Mouse (Mus musculus) inflammation-experienced regulatory T-cells (primary cell): ENCODE measurements around the gene Slamf8. TPM values are rescaled to one million over a fixed set of nuclear protein-coding genes. Genes with fewer than 3 reads are reported as not detected.

Source experiments
- polyA plus RNA-seq, 2 experiments: library from polyadenylated mRNA; unstranded; fragments of 100-300 nt; shearing (Covaris generic); gene quantifications; one replicate each; pipeline ENCODE4 v1.2.1; 2017

Slamf8 gene
- under 1 TPM in 1 of 2 experiments, not detected in 1; 0.31 TPM for polyA plus RNA-seq

DNA sequence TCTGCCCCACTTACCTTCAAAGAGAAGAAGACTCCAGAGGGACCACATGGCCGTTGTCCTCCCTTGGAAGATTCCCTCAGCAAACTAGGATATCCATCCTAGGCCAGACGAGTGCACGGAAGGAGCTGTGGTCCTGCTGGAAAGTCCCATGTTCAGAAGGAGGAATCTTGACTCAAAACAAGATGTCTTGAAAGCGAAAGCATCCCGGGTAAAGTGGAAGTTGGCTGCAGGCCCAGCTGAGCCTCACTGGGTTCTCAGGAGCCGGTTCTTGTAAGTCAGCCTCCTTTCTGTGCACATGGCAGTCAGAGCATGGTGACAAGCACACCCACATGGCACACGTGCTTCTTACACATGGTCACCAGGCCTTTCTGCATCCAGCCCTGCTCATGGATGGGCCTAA, at the start of gene Slamf8:
Gene Slamf8, minus strand, starts transcription at position 184 of the 400 bp plus-strand sequence.

DNA sequence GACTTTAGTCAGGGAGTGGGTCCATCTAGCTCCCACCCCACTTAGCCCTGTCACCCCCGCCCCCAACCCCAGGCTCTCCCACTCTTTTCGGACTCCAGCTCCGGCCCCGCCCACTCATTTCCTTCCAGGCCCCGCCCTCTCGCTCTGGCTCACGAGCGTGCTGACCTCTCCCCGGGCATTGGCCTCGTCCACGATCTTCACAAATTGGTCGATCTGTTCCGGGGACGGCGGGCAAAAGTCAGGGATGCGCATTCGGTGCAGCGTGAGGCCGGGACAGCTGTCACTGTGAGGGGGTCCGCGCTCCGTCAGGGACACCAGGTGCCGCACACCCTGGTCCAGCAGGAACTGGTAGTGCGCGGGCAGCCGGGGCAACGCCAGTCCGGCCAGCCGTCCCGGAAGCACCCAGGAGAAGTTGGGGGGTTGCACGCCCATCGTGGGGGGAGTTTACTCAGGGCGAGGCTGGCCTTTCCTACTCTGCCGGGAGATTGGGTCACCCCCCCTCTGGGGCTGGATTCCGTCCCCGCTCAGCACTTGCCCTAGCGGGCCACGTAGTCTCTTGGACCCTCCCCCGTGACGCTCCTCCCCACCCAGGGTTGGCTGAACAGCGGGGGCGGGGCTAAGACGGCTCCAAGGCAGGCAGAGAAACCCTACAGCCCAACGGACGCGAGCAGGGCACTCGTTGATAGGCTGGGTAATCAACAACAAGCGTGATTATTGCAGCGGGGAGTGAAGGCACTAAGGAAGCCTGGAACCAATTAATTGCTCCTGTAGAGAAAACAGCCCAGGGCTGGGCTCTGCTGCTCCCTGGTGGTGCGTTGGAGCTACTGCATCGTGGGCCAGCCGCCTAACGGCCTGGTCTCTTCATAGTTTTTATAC, 42.3 kb upstream of the Slamf8 start, which contains the start of gene Dusp23:
Gene Dusp23, minus strand, starts transcription at position 512 of the 876 bp plus-strand sequence.

DNA sequence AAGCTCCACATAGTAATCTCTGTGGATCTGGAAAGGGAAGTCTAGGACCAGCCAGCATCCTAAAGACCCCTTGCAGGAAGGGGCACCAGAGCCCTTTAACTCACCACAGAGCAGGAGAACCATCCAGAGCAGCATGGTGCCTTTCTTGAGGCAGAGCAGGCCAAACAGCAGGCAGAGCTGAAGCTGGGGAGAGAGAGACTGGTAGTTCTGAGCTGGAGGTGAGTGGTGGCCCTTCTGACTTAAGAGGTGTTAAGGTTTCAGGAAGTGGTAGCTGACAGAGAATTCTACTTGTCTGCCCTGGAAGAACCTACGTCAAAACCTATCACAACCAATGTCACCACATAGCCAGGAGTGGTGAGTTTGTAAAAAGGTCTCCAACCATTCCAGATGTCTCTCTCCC, 12.0 kb upstream of the Slamf8 start, which contains the start of gene Fcrl6:
Gene Fcrl6, minus strand, starts transcription at position 226 of the 400 bp plus-strand sequence.

DNA sequence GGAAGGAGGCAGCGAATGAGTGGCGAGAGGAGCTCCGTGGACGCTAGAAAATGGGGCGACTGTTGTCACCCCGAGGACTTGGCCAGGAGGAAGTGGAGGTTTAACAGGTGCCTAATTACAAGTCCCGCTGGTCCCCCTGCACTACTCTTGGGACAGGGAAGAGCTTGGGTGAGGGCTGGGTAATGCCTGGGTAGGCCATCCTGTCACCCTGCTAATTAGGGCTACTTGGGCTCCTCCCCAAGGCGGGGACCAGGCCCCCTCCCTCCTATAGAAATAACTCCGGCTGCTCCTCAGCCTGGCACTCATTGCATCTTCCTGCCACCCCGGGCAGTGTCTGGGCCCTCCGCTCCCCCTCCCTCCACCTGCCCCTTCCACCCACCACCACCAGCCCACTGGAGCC, 34.7 kb downstream of the Slamf8 start, which contains the start of gene Vsig8:
Gene Vsig8, plus strand, starts transcription at position 301 of the 400 bp plus-strand sequence.

Other genes starting within 250 kb of the Slamf8 start
- under 1 TPM; 0.13 to 0.75 TPM for gene Kcnj10, start 249.4 kb downstream of the Slamf8 start, polyA plus RNA-seq
- 10 to 100 TPM in 1 of 2 experiments, 1 to 10 TPM in 1; 8.8 to 11.6 TPM for gene Pigm, start 214.0 kb downstream of the Slamf8 start, polyA plus RNA-seq
- 1 to 10 TPM in 1 of 2 experiments, under 1 TPM in 1; 0.36 to 1.6 TPM for gene Slamf9, start 115.2 kb downstream of the Slamf8 start, polyA plus RNA-seq
- gene Igsf9, start 108.8 kb downstream of the Slamf8 start, polyA plus RNA-seq = 1 to 10 TPM in 1 of 2 experiments, under 1 TPM in 1; 0.23 to 3.5 TPM
- 100 to 1,000 TPM; 271 to 514 TPM for gene Tagln2, start 90.5 kb downstream of the Slamf8 start, polyA plus RNA-seq
- gene Cfap45, start 69.8 kb downstream of the Slamf8 start, polyA plus RNA-seq = 1 to 10 TPM in 1 of 2 experiments, under 1 TPM in 1; 0.11 to 3.5 TPM
- not detected for gene Vsig8, start 34.6 kb downstream of the Slamf8 start, polyA plus RNA-seq
- under 1 TPM in 1 of 2 experiments, not detected in 1; 0.11 TPM for gene Fcrl6, start 12.0 kb upstream of the Slamf8 start, polyA plus RNA-seq
- gene Dusp23, start 42.4 kb upstream of the Slamf8 start, polyA plus RNA-seq = 1 to 10 TPM; 6.5 to 7.8 TPM
- gene Crp, start 107.5 kb upstream of the Slamf8 start, polyA plus RNA-seq = not detected